Mouse (Mus musculus) E14TG2a.4 (cell line): ENCODE data around the gene Hmmr.

Experiments
- CTCF ChIP-seq: conservative IDR thresholded peaks from 2 replicates; pipeline ENCODE4 v1.5.1; 2014; ENCODE audit warnings: low read length
- POU5F1 ChIP-seq: IDR thresholded peaks from 2 replicates; pipeline ENCODE4 v1.6.1; 2014; ENCODE audit warnings: low read length, borderline replicate concordance

GRCm38 (mm10) chr11:40694311-40695087 is 38.7 kb downstream of the Hmmr start:
- TF ChIP-seq CTCF (no peak), POU5F1 (0 out of 2 replicates have a peak, but pooled peaks have one; percentile 37)
